Mouse (Mus musculus): ENCODE results near the gene Slc25a39.
A peak's percentile ranks its signal among the peaks of the same experiment; 100 is the strongest.
"Not testable (repeated sequence)": the region's sequence is repeated elsewhere in the genome, so short reads cannot be mapped to it uniquely, and the experiment has no call there.

The Slc25a39 gene

DNA sequence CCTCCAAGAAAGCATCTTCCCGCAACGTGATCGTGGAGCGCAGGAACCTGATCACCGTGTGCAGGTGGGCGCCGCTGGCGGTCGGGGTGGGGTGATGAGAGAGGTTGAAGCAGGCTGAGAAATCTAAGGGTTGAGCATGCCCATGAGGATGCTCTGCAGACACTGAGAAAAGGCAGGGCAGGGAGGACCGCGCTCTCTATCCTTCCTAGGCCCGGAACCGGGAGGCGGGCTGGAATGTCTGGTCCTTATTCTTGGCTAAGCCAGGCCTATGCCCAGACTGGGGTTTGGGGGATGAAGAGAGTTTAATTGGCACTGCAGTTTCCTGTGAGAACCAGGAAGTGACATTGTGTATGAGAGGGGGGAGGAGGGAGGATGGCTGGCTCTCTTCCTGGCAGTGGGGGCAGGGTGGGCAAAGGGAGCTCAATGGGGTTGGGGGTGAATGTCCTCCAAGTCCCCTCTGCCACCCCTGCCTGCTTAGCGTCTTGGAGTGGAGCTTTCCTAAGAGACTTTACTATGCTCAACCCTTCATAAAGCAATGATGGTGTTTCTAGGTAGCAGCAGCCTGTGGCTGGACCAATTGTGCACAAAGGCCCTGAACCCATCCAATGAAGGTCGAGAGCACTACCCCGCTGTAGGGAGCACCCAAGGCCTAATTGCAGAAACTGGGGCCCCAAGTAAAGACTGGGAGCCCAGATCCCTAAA, 13.9 kb downstream of the Slc25a39 start:
- peak; percentile 47 for DNase-seq

DNA sequence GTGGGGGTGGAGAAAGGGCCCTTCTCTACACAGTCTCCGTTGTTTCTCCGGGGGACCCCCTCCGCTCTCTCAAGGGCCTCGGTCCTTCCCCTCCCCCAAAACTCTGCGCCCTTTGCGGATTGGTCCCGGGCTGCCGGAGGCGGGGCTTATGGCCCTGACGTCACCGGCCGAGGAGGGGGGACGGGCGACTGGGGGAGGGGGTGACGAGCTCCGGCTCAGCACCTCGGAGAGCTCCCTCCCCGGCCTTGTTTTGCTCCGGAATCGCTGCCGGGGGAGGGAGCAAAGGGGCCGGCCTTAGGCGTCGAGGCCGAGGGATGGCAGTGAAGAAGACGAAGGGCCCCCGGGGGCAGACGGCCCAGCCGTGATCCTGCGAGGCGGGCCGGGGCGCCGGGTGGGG, 14.5 kb downstream of the Slc25a39 start, which contains the start of gene Rundc3a:
TSS of gene Rundc3a (plus strand) at position 166 of the 397 bp plus-strand sequence.
- DNase-seq: peak; percentile 96

DNA sequence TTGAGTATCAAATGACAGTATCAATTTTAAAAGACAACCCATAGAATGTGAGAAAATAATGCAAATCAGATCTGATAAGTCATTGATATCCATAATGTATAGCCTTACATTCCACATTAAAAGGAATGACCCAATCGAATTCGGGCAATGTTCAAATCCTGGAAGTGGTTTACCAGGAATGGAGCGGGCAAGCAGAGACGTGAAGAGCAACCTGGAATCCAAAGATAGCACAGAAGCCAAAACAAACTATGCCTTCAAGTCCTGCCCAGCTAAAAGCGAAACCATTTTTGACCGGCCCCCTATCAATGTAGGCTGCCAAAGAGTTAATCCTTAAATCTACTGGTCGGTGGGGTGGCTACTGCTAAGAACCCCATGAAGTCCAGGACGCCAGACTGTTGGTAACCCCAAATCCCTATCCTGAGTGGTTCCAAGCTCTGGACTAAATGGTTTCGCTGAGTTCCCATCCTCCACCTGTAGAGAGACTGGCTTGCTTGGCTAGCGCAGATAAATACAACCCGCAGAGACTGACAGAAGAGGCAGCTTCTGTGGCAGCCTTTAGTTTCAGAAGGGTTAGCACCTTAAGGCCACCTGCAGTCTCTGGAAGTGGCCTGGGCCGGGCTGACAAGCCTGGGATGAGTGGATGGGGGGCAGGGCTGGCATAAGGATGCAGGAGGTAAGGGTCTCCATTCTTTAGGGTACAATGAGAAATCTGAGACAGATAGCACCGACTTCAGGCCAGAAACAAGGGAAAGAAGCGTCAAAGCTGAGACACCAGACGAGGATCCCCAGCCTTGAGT, 15.1 kb downstream of the Slc25a39 start:
- no peak for DNase-seq

DNA sequence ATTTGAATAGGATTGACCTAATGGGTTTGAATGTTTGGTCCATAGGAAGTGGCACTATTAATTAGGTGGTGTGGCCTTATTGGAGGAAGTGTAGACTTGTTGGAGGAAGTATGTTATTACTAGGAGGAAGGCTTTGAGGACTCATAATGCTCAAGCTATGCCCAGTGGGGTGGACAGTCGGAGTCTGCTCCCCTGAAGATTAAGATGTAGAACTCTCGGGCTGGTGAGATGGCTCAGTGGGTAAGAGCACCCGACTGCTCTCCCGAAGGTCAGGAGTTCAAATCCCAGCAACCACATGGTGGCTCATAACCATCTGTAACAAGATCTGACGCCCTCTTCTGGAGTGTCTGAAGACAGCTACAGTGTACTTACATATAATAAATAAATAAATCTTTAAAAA, 18.3 kb downstream of the Slc25a39 start:
- DNase-seq: not testable (repeated sequence)

DNA sequence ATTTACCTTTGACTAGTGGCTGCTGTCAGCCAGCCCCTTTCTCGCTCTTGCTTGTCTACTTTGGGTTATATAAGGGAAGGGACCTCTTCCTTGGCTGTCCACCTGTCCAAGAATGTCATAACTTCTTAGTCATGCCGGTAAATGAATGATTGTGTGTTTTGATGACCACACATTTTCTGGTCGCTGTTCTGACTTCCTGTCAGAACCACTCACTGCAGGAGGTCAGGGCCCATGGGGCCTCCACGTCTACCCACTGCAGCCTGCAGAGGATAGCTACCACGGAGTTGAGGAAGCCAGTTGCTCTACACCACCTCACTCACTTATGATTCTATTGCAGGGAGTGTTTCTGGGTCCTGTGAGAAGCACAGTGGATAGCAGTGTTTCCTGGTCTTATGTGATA, 21.6 kb downstream of the Slc25a39 start:
- DNase-seq: no peak

DNA sequence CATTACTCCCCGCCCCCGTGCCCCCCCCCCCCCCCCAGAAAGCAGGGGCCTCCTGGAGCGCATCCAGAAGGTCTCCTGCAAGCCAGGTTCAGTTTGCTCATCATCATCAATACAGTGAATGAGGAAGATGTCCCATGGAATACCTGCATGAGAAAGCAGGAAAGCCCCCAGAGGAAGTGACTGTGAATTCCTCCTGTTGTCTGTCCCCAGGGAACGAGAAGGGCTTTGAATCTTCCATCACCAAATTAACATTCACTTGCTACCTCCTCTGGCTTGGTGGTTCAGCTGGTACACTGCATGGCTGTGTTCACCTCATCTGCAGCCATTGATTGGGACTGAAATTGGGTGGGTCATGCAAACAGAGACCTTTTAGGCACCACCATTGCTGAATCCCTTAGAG, 22.7 kb downstream of the Slc25a39 start:
- no peak for DNase-seq

DNA sequence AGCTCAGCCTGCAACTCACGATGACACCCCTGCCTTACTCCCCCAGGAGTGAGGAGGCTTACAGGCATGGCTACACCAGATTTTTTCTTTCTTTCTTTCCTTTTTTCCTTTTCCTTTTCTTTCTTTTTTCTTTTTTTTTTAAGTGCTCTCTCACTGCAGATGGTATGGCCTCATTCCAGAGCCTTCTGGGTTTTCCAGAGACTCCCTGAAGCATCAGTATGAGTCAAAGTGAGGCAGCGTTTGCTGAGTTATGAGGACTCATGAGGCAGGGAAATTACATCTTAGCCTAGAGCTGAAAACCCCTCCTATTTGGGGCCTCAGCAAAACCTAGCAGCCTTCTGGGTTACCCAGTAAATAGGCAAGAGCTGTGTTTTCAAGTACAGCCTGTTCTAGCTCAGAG, 23.3 kb downstream of the Slc25a39 start:
- DNase-seq: no peak

DNA sequence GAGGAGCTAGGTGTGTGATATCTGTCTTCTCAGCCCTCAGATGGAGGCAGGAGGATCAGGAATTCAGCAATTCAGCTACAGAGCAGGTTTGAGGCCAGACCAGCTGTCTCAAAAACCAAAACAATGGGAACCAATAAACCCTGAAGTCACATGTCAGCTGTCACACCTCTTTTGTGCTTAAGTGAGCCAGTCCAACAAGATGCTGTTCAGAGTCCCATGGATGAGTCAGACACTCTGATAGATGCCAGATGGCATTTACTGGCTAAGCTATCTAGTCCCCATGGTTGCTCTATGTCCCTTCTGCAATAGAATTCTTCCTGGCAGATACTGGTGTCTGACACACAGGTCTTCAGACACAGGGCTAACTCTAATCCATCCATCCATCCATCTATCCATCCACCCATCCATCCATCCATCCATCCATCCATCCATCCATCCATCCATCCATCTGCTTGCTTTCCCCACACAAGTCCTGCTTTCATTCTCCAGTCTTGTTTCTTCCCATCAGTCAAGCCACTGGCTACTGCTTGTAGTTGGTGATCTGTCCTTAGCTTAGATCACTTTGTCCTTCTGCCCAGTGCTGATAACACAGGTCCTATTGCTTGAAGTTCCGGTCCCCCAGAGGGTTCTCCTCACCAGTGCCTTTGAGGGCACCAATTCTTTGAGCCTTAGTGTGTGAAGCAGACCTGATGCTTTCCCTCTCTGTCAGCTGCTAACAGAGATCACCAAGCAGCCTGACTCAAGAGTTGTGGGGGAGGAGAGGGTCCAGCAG, 24.2 kb downstream of the Slc25a39 start:
- no peak for DNase-seq

DNA sequence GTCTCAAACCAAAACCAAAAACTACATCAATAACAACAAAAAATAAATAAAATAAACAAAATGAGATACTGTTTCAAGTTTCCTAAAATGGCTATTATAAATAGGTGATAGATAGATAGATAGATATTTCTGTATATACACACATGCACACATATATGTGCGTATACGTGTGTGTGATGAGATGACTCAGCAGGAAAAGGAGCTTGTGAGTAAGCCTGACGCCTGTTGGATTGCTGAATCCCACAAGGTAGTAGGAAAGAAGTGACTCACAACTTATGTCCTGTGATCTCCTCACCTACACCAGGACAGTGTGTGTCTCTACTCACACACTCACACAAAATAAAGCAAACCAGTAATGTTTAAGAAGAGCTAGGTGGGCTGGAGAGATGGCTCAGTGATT, 25.0 kb downstream of the Slc25a39 start:
- DNase-seq: no peak

DNA sequence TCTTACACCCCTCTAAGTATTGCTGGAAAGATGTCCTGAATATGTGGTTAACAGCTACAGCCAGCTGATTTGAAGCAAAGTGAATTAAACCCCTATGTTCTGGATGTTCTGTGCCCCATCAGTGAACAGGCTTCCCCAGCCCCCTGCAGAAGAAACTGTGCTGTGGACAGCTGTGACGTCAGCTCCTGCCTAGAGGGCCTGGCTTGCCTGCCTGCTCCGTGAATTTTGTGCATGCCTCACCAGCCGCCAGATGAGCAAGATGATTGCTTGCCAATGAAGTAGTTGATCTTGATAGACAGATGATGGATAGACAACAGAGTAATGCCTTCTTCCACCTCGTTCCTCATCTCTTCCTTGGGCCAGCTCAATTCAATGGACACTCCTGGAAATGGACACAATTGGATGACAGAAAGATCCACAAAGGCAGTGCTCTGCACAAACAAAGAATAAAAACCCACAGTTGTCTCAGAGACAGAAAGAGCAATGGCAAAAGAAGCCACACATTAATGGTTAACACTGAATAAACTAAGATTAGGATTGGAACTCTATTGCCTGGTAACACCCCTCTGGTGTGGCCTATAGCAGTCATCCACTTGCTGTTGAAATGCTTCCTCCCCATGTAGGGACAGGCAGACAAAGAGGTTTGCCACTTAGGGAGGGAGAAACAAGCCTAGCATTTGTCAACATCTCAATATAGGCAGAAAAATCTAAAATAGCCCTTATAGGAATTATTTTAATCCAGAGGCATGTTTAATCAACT, 26.2 kb downstream of the Slc25a39 start:
- no peak for DNase-seq

DNA sequence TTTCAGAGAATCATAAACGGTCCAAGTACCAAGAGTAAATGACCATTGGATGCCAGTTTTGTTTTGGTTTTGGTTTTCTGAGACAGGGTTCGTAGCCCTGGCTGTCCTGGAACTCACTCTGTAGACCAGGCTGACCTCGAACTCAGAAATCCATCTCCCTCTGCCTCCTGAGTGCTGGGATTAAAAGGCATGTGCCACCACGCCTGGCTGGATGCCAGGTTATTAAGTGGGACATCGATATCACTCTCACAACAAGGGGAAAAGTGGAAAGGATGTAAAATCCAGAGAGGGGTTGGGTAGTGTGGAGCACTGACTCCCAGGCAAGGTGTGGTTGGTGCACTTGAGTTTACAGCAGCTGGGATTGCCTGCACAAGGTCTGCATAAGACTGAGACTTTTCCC, 27.7 kb downstream of the Slc25a39 start:
- no peak for DNase-seq

DNA sequence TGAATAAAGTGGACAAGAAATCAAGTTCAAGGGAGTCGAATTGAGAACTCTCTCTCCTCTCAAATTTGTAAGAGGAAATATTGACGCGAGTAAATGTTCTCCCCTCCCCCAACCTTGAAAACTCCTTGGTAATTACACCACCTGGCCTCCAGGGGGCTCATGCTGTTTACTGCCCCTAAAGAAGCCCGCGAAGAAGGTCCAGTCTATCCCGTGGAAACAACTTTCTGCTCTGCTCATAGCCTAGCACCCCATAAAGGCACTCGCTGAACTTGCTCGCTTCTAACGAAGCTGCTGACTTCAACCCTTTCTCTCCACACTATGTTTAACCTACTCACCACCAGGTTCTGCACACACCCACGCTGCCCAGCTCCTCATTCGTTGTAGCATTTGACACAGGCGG, 30.6 kb downstream of the Slc25a39 start:
- DNase-seq: peak; percentile 33

DNA sequence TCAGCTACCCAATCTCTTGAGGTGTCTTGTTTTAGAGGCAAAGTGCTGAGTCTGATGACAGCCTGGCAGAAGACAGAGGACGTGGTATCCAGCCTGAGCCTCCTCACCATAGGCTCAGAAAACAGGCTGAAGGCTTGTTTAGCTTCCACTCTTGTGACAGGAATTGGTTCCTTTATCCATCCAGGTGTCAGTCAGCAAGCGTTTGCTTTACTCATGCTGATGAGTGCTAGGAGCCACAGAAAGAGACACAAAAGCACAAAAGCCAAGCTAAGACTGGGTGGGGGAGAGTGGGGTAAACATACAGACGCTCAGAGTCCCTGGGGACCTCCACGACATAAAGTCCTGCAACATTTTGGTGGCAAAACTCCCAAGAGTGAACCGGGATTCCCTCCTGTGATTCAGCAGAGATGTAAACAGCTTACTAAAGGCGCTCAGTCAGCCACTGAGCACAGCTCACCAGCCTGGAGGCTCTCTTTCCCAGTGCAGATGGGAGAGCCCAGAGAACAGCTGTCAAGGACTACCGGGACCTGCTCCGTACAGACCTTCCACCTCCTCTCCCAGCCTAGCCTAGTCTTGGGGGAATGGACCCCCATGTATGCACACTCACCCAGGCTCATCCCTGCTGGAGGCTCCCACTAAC, 31.4 kb downstream of the Slc25a39 start:
- DNase-seq: no peak

DNA sequence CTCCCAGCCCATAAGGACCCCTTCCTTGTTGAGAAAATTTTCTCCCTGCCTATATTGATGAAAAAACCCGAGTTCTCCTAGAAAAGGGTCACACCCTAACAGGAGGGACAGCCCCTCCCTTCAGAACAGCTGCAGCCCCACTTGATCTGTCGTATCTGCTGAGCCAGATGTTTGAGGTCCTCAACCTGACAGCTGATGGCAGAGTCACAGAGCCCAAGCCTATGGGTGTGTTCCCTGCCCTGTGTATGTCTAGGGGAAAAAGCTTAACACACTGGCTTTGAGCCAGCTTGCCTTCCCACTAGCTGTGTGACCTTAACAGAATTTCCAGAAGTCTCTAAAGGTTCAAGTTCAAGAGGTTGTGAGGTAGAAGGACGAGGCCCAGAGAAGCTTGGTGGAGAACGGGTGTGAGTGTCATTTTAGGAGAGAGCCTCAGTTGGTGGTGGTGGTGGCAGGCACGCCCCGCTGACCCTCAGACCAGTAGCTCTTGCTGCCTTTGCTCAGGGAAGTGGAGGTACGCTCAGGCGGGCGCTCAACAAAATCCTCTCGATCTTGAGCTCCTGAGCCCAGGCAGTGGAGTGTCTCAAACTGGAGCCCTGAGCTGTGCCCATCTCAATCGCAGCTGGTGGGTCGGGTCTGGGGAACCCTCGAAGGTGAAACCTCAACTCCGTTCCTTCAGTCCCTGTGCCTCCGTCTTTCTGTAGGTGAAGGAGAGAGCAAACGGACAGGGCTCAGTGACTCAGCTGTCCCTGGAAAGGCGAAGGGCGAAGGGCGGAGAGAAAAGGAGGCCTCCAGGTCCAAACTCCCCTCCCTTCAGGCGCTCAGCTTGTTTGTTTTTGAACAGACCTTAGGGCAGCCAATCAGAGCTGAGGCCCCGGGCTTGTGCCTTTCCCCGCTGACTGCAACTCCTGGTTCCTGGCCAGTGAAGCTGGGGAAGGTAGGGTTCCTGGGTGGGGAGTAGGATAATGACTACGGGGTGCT, 32.3 kb downstream of the Slc25a39 start:
- no peak for DNase-seq

DNA sequence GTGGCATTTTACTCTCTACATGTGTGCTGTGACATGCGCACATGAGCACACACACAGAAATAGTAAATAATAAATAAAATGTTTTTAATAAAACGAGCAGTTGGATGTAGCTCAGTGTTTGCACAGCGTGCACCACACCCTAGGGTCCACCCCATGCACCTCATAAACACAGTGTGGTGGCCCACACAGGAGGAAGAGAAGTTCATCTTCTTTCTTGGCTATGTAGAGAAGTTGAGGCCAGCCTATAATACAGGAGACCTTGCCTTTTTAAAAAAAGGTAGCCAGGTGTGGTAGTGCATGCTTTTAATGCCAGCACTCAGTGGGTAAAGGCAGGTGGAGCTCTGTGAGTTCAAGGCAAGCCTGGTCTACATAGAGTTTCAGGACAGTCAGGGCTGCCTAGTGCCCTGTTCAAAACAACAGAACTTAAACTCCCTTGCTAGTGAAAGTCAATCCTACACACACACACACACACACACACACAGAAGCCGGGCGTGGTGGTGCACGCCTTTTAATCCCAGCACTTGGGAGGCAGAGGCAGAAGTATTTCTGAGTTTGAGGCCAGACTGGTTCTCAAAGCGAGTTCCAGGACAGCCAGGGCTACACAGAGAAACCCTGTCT, 33.5 kb downstream of the Slc25a39 start:
- DNase-seq: no peak

DNA sequence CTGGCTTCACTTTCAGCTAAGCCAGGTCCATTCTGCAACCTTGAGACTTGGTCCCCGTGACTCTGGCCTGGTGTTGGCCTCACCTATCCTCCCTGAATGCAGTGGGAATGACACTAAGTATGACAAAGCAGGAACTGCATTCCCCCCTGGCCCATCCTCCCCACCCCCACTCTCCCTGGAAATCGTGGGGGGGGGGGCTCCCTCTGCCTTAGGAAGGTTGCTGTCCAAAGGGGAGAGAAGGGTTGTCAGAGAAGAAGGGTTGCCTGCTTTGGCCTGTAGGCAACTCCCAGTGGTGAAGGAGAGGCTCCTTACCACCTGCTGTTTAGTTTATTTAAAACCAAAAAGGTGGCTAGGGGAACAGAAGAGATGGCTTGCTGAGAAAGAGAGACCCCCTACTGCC, 34.1 kb downstream of the Slc25a39 start:
- DNase-seq: no peak

DNA sequence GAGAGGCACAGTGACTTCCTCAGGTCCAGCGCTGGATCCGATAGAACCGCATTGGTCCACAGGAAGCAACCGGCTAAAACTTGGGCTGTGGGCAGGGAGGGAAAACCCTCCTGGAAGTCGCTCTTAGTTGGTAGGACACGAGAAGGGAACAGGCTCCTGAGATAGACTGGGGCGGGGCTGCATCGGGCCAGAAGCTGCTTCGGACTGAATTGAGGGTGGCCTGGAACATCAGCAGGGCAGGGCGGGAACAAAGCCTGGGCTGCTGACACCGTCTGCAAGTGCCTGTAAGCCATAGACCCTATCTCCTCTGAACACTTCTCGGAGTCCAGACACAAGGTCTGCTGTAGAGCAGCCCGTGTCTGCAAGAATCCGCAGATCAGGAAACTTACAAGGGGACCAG, 34.8 kb downstream of the Slc25a39 start:
- DNase-seq: no peak

DNA sequence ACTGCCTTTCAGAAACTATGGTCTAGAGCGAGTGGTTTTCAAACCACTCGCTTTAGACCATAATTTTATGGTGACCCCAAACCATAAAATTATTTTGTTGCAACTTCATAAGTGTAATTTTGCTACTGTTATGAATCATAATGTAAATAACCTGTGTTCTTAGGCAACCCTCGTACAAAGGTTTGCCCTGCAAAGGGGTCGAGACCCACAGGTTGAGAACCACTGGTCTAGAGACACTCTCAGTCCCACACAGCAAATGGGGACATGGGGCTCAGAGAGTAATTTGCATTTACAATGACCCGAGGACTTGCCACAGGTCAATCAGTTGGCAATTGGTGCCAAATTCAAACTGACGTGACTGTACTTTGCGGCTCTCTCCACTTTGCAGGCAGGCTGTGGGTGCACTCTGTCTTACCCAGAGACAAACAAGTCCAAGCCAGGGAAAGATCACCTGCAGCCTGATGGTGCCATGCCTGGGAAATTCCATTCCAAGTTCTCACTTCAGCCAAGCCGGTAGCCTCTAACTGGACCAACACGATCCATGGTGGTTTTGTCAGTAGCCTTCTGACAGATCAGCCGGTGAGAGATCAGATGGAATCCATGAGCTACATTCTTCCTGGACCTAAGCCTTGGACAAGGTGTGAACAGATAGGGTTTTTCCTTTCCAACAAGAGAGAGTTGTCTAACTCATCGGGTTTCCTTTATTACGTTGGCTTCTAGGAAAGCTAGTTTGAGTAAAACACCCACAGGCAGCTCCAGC, 35.6 kb downstream of the Slc25a39 start:
- DNase-seq: no peak

DNA sequence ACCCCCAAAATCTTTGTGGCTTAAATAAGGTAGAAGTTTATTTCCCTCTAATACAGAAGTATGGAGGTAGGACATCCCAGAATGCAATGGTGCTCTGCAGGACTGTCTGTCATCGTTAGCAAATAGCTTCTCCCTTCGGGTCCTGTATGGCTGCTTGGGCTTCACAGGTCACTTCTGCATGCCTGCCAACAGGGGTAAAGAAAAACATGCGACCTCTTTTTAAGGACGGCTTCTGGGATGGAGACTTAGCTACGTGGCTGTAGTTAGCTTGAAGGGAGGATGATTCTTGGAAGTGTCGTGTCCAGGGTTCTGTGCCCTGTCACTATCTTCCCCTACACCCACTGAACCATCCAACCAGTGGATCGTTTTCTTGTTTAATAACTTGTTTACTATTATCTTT, 37.5 kb downstream of the Slc25a39 start:
- no peak for DNase-seq

DNA sequence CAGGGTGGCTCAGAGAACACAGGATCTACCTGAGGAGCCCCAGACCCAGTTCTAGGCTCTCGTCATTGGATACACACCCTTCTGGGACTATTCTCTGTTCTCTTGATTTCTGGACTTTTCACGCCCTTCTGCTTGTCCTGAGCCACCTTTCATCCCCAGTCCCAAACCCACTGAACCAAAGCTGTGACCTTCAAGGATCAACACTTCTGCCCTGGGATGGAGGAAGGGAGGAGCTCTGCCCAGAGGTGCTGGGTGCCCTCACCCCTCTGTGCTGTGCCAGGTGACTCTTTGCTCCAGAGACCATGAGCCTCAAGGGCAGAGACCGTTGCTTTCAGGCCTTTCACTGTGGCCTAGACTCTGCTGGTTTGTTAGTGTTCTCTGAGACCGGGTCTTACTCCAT, 38.5 kb downstream of the Slc25a39 start:
- no peak for DNase-seq
